Mouse (Mus musculus) Patski (cell line): ENCODE results near the gene Oaz1. TPM values are rescaled to one million over a fixed set of nuclear protein-coding genes. Genes with fewer than 3 reads are reported as not detected.

Experiments
- ATAC-seq: fragments of 100-300 bp; one replicate; pipeline ENCODE4 v1.8.0; 2021
- CTCF ChIA-PET: fragments of 350-600 bp; sonication (Branson Sonifier 250); formaldehyde crosslinking; loops from one replicate; lab custom pipeline; 2022; ENCODE audit warnings: inconsistent platforms; lab: Charles Lee
- POLR2A ChIA-PET: fragments of 350-600 bp; sonication (Branson Sonifier 250); formaldehyde crosslinking; loops from one replicate; lab custom pipeline; 2022; ENCODE audit warnings: antibody characterized with exemption, inconsistent platforms; lab: Charles Lee
- DNase-seq: peaks from one replicate; pipeline ENCODE4 v3.0.0-alpha.2; 2011; ENCODE audit warnings: low read depth, low spot score
- H3K27me3 ChIP-seq: fragments of 371-371 bp; one replicate; pipeline ENCODE4 v1.5.1; 2021
- CTCF ChIP-seq: fragments of 100-300 bp; IDR thresholded peaks from one replicate; pipeline ENCODE4 v1.5.1; 2021
- in situ Hi-C: fragments of 300-500 bp; cut with MboI; formaldehyde crosslinking; loops from 3 replicates; pipeline ENCODE4 v1.11.1; 2018; ENCODE audit warnings: low pct_unique_long_range_greater_than_20kb, mixed read lengths
- polyA plus RNA-seq: library from polyadenylated mRNA; unstranded; gene quantifications from one replicate; pipeline ENCODE4 v1.2.3, GENCODE M21; 2021

The Oaz1 gene
- polyA plus RNA-seq, 1 experiment from 2014 or later: 618 TPM

DNA sequence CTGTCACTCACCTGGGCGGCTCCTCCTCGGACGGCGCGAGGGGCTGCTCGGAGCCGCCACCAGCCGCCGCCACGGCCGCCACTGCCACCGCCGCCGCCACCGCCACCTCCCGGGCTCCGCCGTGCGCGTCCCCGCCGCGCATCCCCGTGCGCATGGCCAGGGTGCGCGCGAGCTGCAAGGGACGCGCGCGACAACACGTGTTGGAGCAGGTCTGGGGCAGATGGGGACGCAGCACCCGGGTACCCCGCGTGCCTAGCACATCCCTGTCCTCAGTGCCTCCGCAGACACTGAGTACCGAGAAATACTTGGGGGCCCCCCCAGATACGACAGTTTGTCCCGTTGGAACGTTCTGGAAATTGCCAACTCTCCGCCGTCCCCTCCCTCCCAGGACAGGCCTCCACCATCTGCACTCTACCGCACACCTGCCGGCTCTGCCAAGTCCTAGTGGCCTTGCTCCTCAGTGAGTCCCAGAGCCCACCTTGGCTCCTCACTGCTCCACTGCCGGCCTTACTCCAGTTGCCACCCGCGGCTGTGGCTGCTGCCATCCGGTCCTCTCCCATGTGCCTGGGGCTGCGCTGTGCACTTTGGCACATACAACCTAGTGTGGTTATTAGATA lies 17.6 kb downstream of the Oaz1 start, which contains the start of gene Lingo3:
Gene Lingo3 (minus strand): TSS at position 109 of the 617 bp plus-strand sequence.
- in situ Hi-C loops: no loop called here

DNA sequence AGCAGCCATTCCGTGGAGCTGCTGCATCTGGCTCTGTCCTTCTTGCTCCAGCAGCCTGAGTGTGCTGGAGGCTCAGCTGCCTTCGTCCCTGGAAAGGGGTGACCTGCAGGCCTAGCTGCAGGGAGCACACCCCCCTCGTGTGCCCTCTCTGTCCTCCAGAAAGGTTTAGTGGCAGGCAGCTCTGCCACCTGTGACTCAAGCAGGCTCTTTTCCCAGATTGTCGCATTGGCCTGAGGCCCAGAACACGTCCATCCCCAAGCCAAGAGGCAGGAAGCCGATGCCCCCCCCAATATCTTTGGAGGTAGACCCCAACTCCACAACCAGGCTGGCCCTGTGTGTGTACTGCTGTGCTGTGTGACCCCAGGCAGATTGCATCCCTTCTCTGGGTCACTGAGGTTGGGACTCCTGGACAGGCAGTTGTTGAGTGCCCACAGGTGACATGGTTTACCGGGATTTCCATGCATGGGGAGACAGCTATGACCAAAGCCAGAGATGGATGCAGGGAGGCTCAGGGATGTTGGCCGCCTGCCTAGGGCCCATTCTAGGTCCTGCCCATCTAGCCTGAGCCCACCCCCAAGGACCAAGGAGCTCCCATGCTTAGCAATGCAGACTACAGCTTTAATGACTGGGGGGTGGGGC lies 18.7 kb downstream of the Oaz1 start:
- ATAC-seq: no peak
- no peak for DNase-seq
- POLR2A ChIA-PET: interaction anchor here (1.1 kb wide), 2 partner anchors 10 to 13 kb away, joined by 4 read pairs; no protein-coding TSS in a partner anchor
- CTCF ChIA-PET: interaction anchor here (1.9 kb wide), 1 partner anchor 13 kb away, joined by 5 read pairs; no protein-coding TSS in a partner anchor
- peaks cover 27% of the 10 kb centered on the region for H3K27me3 ChIP-seq
- in situ Hi-C loops: no loop called here
- no peak for TF ChIP-seq CTCF

More for the DNA sequence above, 17.6 kb downstream of the Oaz1 start, which contains the start of gene Lingo3:
- H3K27me3 ChIP-seq: peaks cover 27% of the 10 kb centered on the region
- POLR2A ChIA-PET: no interaction called here
- CTCF ChIA-PET: interaction anchor here (1.9 kb wide), 1 partner anchor 14 kb away, joined by 5 read pairs; no protein-coding TSS in a partner anchor
- ATAC-seq (no peak), DNase-seq (no peak)
- no peak for TF ChIP-seq CTCF

DNA sequence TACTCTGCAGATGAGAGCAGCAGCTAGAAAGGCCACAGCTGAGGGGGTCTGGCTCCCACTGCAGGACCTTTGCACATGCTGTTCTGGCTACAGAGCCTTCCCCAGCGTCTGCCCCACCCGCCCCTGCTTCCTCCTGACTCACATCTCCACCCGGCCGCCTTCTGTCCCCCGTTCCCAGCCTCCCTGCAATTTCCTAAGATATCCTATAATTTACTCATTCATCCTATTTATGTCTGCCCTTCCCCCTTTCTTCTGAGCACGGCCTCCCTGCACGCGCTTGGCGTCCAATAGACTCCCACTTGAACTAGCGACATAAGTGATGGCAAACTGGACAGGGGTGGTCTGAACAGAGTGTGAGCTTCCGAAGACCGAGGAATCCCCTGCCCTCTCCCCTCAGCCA lies 19.3 kb downstream of the Oaz1 start:
- no peak for TF ChIP-seq CTCF
- CTCF ChIA-PET: interaction anchor here (1.9 kb wide), 1 partner anchor 12 kb away, joined by 5 read pairs; no protein-coding TSS in a partner anchor
- no peak for DNase-seq
- in situ Hi-C loops: no loop called here
- peaks cover 27% of the 10 kb centered on the region for H3K27me3 ChIP-seq
- ATAC-seq: no peak
- POLR2A ChIA-PET: interaction anchor here (1.1 kb wide), 2 partner anchors 10 to 12 kb away, joined by 4 read pairs; no protein-coding TSS in a partner anchor

DNA sequence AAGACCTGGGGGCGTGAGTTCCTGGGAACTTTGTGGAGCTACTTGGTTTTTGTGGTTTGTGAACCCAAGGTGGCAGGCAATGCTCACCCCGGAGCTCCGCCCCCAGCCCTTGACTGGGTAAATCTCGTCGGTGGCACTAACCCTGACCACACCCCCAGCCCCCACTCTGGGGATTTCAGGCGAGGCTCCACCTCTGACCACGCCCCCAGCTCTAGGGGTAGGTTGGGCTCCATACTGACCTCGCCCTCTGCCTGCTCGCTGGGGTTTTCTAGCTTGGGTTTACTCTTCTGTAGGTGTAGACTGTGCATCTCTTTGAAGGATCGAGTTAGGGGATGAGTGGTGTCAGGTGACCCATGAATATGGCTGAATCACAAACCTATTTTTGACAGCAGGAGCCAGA lies 22.1 kb downstream of the Oaz1 start:
- H3K27me3 ChIP-seq: peaks cover 13% of the 10 kb centered on the region
- ChIA-PET POLR2A (no interaction called here), CTCF (no interaction called here)
- in situ Hi-C loops: no loop called here
- DNase-seq (no peak), ATAC-seq (no peak)
- no peak for TF ChIP-seq CTCF

DNA sequence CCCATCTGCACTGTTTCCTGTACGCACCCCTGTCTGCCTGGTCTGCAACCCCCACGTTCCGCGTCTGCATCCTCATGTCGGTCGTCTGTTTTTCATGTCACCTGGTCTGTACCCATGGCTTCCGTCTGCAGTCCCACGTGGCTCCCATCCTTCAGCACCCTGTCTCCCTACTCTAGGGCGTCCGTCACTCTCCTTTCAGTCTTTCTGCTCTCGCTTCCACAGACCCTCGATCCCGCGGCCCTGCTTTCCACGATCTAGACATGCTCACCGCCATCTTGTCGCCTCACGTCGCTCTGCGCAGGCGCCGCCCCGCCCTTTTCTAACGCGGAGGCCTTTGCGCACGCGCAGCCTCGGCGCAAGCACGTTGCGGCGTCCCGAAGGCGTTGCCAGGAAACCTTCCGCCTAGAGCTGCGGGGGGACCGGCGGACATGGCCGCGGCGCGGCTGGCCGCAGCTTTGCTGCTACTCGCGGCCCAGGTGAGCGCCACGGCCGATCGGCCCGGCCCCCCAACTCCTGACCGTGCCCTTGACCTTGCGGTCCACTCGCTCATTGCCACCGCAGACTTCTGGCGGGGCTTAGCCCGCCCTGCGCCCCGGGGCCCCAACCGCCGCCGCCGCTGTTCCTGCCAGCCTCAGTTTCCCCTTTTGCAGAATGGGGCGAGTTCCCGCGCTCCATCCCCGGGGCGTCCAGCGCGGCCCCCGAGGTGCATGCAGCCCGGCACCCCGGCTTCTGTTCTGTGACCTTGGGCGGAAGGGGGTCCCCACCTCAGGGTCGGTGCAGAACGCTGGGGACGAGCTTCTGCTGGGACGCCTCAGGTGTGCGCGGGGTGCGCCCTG lies 28.7 kb downstream of the Oaz1 start, which contains the start of the genes Lsm7 and Sppl2b:
Gene Lsm7 (minus strand): TSS at position 297 of the 836 bp plus-strand sequence.
Gene Sppl2b (plus strand): TSS at position 363 of the 836 bp plus-strand sequence.
- ATAC-seq (peak; percentile 42), DNase-seq (peak; percentile 51)
- no peaks in the 10 kb centered on the region for H3K27me3 ChIP-seq
- no peak for TF ChIP-seq CTCF
- ChIA-PET POLR2A (interaction anchor here (0.6 to 1.2 kb wide), 2 partner anchors 16 to 28 kb away, joined by 3 read pairs; partner anchors contain the start of gene Tmprss9), CTCF (interaction anchor here (0.7 kb wide), 1 partner anchor 28 kb away, joined by 3 read pairs; no protein-coding TSS in a partner anchor)
- in situ Hi-C loops: no loop called here

DNA sequence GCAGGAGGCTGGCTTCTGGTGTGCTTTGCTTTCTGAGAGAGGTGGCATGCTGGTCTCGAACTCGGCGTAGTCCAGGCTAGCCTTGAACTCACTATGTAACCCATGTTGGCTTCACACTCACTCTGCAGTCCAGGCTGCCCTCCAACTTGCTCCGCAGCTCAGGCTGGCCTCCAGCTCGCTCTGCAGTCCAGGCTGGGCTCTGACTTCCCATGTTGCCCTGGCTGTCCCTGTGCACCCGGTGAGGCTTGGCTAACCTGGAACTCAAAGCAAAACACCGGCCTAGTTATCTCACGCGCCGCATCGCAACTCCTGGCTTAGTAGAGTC lies 29.3 kb downstream of the Oaz1 start:
- no peak for DNase-seq
- no peak for TF ChIP-seq CTCF

DNA sequence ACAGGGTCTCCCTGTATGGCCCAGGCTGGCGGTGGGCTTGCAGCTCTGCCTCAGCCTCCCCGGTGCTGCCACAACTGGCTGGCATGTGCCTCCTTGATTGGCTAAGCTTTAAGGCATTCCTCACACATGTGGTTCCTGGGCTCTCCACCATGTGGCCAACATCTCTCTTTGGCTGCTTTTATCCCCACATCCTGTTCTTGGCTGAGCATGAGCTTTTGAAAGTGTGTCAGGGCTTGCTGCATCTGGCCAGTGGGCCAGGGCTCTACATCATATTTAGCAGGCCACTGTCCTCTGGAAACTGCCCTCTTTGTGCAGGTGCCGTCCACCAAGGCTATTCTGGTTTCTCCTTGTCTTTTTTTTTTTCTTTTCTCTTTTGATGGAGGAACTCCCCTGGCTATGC lies 29.8 kb downstream of the Oaz1 start:
- in situ Hi-C loops: no loop called here
- DNase-seq: no peak
- no peak for TF ChIP-seq CTCF
- ATAC-seq: no peak
- POLR2A ChIA-PET: interaction anchor here (1.2 kb wide), 1 partner anchor 29 kb away, joined by 3 read pairs; no protein-coding TSS in a partner anchor
- H3K27me3 ChIP-seq: no peaks in the 10 kb centered on the region
- CTCF ChIA-PET: interaction anchor here (0.8 kb wide), 1 partner anchor 25 kb away, joined by 3 read pairs; no protein-coding TSS in a partner anchor

More for the DNA sequence above, 29.3 kb downstream of the Oaz1 start:
- ATAC-seq: no peak
- H3K27me3 ChIP-seq: no peaks in the 10 kb centered on the region
- POLR2A ChIA-PET: interaction anchor here (1.2 kb wide), 1 partner anchor 28 kb away, joined by 3 read pairs; no protein-coding TSS in a partner anchor
- in situ Hi-C loops: no loop called here
- CTCF ChIA-PET: interaction anchor here (0.7 to 0.8 kb wide), 2 partner anchors 25 to 27 kb away, joined by 3 read pairs; no protein-coding TSS in a partner anchor

DNA sequence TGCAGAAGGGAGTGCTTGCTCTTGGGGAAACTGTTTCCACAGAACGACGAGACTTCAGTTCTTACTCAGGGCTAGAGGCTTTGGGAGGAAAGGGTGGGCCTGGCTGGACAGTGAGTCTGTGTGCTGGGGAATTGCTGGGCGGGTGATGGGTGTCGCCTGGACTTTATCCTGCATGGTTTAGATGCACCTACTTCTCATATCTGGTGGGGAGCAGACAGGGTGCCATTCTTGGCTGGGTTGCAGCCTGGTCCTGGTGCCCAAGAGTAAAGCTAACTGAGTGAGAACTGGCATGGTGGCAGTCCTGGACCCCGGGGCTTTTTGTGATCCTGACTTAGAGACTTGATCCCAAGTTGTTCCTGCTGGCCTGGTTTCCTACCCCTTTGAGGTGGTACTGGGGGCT lies 30.5 kb downstream of the Oaz1 start:
- ATAC-seq (no peak), DNase-seq (no peak)
- POLR2A ChIA-PET: no interaction called here
- CTCF ChIA-PET: no interaction called here
- TF ChIP-seq CTCF: no peak
- no peaks in the 10 kb centered on the region for H3K27me3 ChIP-seq
- in situ Hi-C loops: no loop called here

DNA sequence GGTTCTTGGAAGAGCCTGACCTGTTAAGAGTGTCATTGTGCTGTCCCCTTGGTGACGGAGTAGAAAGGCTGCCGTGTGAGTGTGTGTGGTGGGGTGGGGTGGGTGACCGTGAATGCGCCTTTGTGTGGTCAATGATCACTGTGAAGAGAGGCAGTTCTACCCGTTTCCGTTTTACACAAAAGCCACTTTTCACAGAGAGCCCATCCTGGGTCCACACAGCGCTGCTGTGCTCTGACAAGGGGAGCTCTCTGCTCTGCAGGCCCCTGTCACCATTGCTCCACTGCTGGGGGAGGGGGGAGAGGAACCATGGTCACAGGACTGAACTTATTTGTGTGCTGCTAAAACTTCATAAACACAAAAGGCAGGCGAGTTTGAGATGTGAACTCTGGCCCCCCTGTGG lies 30.9 kb downstream of the Oaz1 start:
- in situ Hi-C loops: no loop called here
- CTCF ChIA-PET: interaction anchor here (1.6 to 1.8 kb wide), 3 partner anchors 12 to 24 kb away, joined by 3 to 5 read pairs (median 5); no protein-coding TSS in a partner anchor
- ATAC-seq (no peak), DNase-seq (no peak)
- no peak for TF ChIP-seq CTCF
- H3K27me3 ChIP-seq: no peaks in the 10 kb centered on the region
- POLR2A ChIA-PET: interaction anchor here (1.4 to 2.4 kb wide), 2 partner anchors 12 to 27 kb away, joined by 4 to 8 read pairs; no protein-coding TSS in a partner anchor
